Mouse (Mus musculus) C2C12 (cell line): ENCODE measurements around the gene Gm867. TPM values are rescaled to one million over a fixed set of nuclear protein-coding genes. Genes with fewer than 3 reads are reported as not detected.
A peak's percentile ranks its signal among the peaks of the same experiment; 100 is the strongest.

Source experiments
- H3K27me3 ChIP-seq: one replicate; pipeline ENCODE4 v1.6.1; 2011; ENCODE audit not compliant: control insufficient read depth, insufficient read depth, insufficient read length
- H3K36me3 ChIP-seq: one replicate; pipeline ENCODE4 v1.6.1; 2011; ENCODE audit not compliant: control insufficient read depth, insufficient read depth
- H3K4me3 ChIP-seq: one replicate; pipeline ENCODE4 v1.5.1; 2011; ENCODE audit warnings: mild to moderate bottlenecking, control low read depth; ENCODE audit not compliant: poor library complexity, insufficient read depth, severe bottlenecking
- H3K79me2 ChIP-seq: one replicate; pipeline ENCODE4 v1.6.1; 2011; ENCODE audit not compliant: control insufficient read depth, insufficient read depth
- H3K79me3 ChIP-seq: one replicate; pipeline ENCODE4 v1.6.1; 2011; ENCODE audit warnings: low read depth, control low read depth
- H3ac ChIP-seq: one replicate; pipeline ENCODE3; 2011; ENCODE audit warnings: low read depth; ENCODE audit not compliant: control insufficient read depth, insufficient read length
- CEBPB ChIP-seq: IDR thresholded peaks from one replicate; pipeline ENCODE4 v1.6.1; 2011; ENCODE audit warnings: low read depth, mild to moderate bottlenecking, control low read depth, moderate library complexity
- CTCF ChIP-seq: IDR thresholded peaks from one replicate; pipeline ENCODE4 v1.5.1; 2011; ENCODE audit not compliant: control insufficient read depth, insufficient read depth, insufficient read length
- FOSL1 ChIP-seq: IDR thresholded peaks from one replicate; pipeline ENCODE4 v1.8.0; 2011; ENCODE audit warnings: mild to moderate bottlenecking, low read length; ENCODE audit not compliant: poor library complexity, insufficient read depth, severe bottlenecking
- MAX ChIP-seq: IDR thresholded peaks from one replicate; pipeline ENCODE4 v1.6.1; 2011; ENCODE audit warnings: mild to moderate bottlenecking, control low read depth
- MYOD1 ChIP-seq: IDR thresholded peaks from one replicate; pipeline ENCODE4 v1.6.1; 2011; ENCODE audit warnings: low read depth; ENCODE audit not compliant: control insufficient read depth, insufficient read length
- MYOG ChIP-seq: IDR thresholded peaks from one replicate; pipeline ENCODE4 v1.6.1; 2011; ENCODE audit not compliant: control insufficient read depth, insufficient read length; ENCODE audit errors: extremely low read depth
- USF1 ChIP-seq: IDR thresholded peaks from one replicate; pipeline ENCODE4 v1.6.1; 2011; ENCODE audit warnings: low read depth, mild to moderate bottlenecking, control low read depth, moderate library complexity
- polyA plus RNA-seq: library from polyadenylated mRNA; unstranded; fragments of >200 nt; fragmentation: generic; extraction: Trizol; gene quantifications from one replicate; pipeline ENCODE4 v1.2.1, GENCODE M21; 2012; ENCODE audit warnings: missing spikeins

The Gm867 gene
- polyA plus RNA-seq, 1 experiment, result 0.35 TPM

DNA sequence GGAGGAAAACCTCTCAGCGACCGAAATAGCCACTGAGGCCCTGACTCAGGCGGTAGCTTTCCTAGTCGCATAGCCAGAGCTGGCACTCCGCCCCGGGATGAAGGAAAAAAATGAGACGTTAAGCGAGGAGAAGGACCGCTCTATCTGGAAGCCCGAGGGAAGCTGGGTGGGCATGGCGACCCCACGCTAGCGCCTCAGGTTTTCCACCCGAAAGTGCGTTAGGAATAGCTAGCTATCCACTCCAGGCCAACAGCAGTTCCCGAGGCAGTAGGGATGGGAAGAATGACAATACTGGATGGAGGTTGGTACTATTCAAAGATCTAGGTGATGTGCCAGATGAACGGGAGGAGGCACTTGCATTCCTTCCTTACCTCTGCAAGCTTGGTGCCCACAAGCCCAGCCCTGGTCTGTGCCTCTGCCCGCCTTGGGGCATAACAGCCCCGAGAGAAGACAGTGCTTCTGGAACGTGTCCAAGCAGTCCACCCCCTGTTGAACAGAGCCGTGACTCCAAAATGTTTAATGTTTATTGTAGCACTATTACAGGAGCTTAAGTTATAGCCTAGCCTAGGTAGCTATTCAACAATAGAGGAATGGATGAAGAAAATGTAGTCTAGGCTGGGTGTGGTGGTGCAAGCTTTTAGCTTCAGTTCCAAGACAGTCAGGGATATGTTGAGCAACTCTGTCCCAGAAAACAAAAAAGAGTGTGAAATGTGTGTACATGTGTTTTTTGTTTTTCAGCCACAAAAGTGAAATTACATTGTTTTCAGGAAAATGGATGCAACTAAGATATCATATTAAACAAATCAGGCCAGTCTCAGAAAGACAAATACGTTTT, 18.5 kb downstream of the Gm867 start:
- Histone ChIP-seq H3K79me2 (peaks cover 56% of the 10 kb centered on the region), H3K4me3 (peak overlapping the region; percentile 97), H3K27me3 (no peaks in the 10 kb centered on the region), H3K36me3 (peaks cover 62% of the 10 kb centered on the region), H3ac (peak overlapping the region; percentile 69), H3K79me3 (peaks cover 43% of the 10 kb centered on the region)
- TF ChIP-seq MAX (no peak), FOSL1 (no peak), MYOD1 (no peak), USF1 (no peak), CEBPB (no peak), MYOG (no peak), CTCF (no peak)

DNA sequence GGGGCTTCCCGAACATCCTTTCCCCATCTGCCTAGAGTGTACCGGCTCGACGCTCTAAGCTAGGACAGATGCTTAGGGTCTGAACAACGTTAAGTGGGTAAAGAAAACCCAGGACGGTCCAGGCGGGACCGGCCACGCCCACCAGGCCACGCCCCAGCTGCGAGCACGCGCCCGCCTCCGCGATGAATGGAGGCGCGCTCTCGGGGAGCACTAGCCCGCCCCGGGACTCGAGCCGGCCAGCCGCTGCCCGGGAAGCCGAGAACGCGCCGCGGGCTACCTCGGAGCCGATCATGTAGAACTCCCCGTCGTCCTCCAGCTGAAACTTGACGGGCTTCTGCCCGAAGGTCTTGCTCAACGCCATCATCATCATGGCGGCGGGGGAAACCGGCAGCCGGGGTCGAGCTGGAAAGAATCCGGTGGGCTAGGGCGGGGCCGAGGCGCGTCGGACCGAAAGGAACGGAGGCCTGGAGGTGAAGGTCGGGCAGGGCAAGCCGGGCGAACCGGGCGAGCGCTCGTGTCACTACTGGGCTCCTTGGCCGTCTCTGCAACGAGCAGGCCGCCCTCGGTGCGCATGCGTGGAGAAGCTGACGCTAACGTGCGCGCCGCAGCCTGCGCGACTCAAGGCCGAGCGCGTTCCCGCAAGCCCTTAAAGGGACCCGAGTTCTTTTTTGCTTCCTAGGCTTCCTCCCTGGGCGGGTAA, 19.3 kb downstream of the Gm867 start, which contains the start of gene Smarcb1:
Gene Smarcb1, minus strand, starts transcription at position 592 of the 700 bp plus-strand sequence.
- no peaks in the 10 kb centered on the region for H3K27me3 ChIP-seq
- peaks cover 64% of the 10 kb centered on the region for H3K79me2 ChIP-seq
- peak within 1 kb of the TSS; percentile 84 for H3ac ChIP-seq
- peaks cover 64% of the 10 kb centered on the region for H3K36me3 ChIP-seq
- peaks cover 50% of the 10 kb centered on the region for H3K79me3 ChIP-seq
- peak within 1 kb of the TSS; percentile 97 for H3K4me3 ChIP-seq
- TF ChIP-seq MAX, result peak; percentile 24
- TF ChIP-seq USF1, result no peak
- no peak for TF ChIP-seq MYOG

- no peak for TF ChIP-seq MYOG
- TF ChIP-seq MAX, result no peak
- no peak for TF ChIP-seq MYOD1
- TF ChIP-seq CTCF, result no peak
- TF ChIP-seq USF1, result no peak
- no peak for TF ChIP-seq CEBPB
- TF ChIP-seq FOSL1, result no peak
- peaks cover 61% of the 10 kb centered on the region for H3K36me3 ChIP-seq
- no peak overlapping the region for H3K4me3 ChIP-seq
- H3K79me3 ChIP-seq, result peaks cover 64% of the 10 kb centered on the region
- no peaks in the 10 kb centered on the region for H3K27me3 ChIP-seq
- peaks cover 85% of the 10 kb centered on the region for H3K79me2 ChIP-seq
- no peak overlapping the region for H3ac ChIP-seq
Observed at GRCm38 (mm10) chr10:75919026-75919425, 21.4 kb downstream of the Gm867 start.

DNA sequence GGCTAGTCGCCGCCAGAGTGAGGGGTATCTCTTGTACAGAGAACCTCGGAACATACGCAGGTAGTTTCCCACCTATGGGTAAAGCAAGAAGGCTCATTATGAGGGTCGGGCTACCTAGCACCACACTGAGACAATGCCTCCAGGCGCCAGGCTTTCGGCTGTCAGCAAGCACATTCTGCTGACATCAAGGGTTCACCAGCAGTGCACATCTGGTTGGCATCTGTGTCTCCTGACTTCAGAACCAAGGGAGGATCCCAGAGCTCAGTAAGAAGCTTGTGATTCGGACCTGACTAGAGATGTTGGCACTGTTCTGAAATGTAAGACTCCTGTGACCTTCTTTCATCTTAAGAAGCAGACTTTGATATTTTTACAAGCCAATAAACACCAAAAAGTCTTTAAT, 23.6 kb downstream of the Gm867 start:
- Histone ChIP-seq H3K79me3 (peaks cover 66% of the 10 kb centered on the region), H3K36me3 (peaks cover 61% of the 10 kb centered on the region), H3K27me3 (no peaks in the 10 kb centered on the region), H3K79me2 (peaks cover 97% of the 10 kb centered on the region), H3ac (no peak overlapping the region), H3K4me3 (no peak overlapping the region)
- TF ChIP-seq MAX (no peak), MYOG (no peak), CEBPB (no peak), FOSL1 (no peak), CTCF (no peak), MYOD1 (no peak), USF1 (no peak)

DNA sequence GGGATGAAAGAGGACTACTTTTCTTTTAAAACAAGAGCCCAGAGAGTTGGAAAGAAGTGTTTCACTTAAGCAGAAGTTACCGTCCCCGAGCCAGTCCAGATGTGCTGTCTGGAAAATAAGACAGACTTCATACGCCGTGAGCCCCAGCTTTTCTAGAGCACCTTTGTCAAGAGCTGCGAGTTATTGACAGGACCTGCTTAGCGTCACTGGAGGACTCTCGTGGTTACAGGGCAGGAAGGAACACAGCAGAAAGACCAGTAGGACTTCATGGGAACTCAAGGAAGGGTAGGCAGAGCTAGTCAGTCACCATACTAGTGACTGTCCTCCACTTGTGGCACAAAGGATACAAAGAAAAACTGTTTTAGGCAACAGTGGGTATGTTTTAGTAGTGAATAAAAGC, 24.9 kb downstream of the Gm867 start:
- peaks cover 62% of the 10 kb centered on the region for H3K79me3 ChIP-seq
- H3K79me2 ChIP-seq, result peaks cover 92% of the 10 kb centered on the region
- no peak overlapping the region for H3ac ChIP-seq
- H3K27me3 ChIP-seq, result no peaks in the 10 kb centered on the region
- H3K4me3 ChIP-seq, result no peak overlapping the region
- TF ChIP-seq CEBPB, result no peak
- no peak for TF ChIP-seq MYOG
- TF ChIP-seq MAX, result no peak
- no peak for TF ChIP-seq MYOD1
- TF ChIP-seq FOSL1, result no peak
- no peak for TF ChIP-seq CTCF
- TF ChIP-seq USF1, result no peak
- H3K36me3 ChIP-seq, result peaks cover 73% of the 10 kb centered on the region
